Mouse (Mus musculus) hindbrain, embryonic 12.5 days (tissue): ENCODE measurements around the gene M1ap. TPM values are rescaled to one million over a fixed set of nuclear protein-coding genes. Genes with fewer than 3 reads are reported as not detected.

Experiments used
- ATAC-seq: fragments of 200-750 bp; cut with Nextera tagmentation; 2 replicates; pipeline ENCODE4 v1.8.0; 2017; ENCODE audit warnings: moderate TSS enrichment; ENCODE audit not compliant: low FRiP score
- H3K27ac ChIP-seq: fragments of 300-500 bp; sonication (generic); 2 replicates; pipeline ENCODE4 v1.5.1; 2016; ENCODE audit warnings: mild to moderate bottlenecking
- H3K27me3 ChIP-seq: fragments of 300-500 bp; sonication (generic); 2 replicates; pipeline ENCODE4 v1.6.1; 2016; ENCODE audit warnings: mild to moderate bottlenecking
- H3K36me3 ChIP-seq: fragments of 300-500 bp; sonication (generic); 2 replicates; pipeline ENCODE4 v1.6.1; 2016; ENCODE audit warnings: mild to moderate bottlenecking
- H3K4me1 ChIP-seq: fragments of 300-500 bp; sonication (generic); 2 replicates; pipeline ENCODE4 v1.6.1; 2016
- H3K4me2 ChIP-seq: fragments of 300-500 bp; sonication (generic); replicated peaks from 2 replicates; pipeline ENCODE4 v1.6.1; 2016; ENCODE audit warnings: mild to moderate bottlenecking
- H3K4me3 ChIP-seq: fragments of 300-500 bp; sonication (generic); 2 replicates; pipeline ENCODE4 v1.5.1; 2016; ENCODE audit warnings: mild to moderate bottlenecking
- H3K9ac ChIP-seq: fragments of 300-500 bp; sonication (generic); 2 replicates; pipeline ENCODE4 v1.6.1; 2016; ENCODE audit warnings: mild to moderate bottlenecking, moderate library complexity
- H3K9me3 ChIP-seq: fragments of 300-500 bp; sonication (generic); replicated peaks from 2 replicates; pipeline ENCODE4 v1.6.1; 2016; ENCODE audit warnings: mild to moderate bottlenecking
- whole genome bisulfite sequencing: fragments of 180-500 bp; shearing (Covaris S2); methylation state at CpG from one replicate; pipeline ENCODE4 v1.1.7; 2016; 5-methylcytosine and 5-hydroxymethylcytosine counted together
- polyA plus RNA-seq: library from polyadenylated mRNA; unstranded; fragments of >200 nt; fragmentation: Nextera tagmentation; extraction: Ambion mirVana; gene quantifications from 2 replicates; pipeline ENCODE4 v1.2.1, GENCODE M21; 2016

Gene M1ap
- polyA plus RNA-seq, 1 experiment from 2014 or later: 1.1 TPM

GRCm38 (mm10) chr6:82917076-82917777 is 29.5 kb upstream of the M1ap start:
- Histone ChIP-seq H3K4me2 (no peak overlapping the region), H3K36me3 (peaks cover 3% of the 10 kb centered on the region; the same call in 1 of the 2 replicates), H3K27ac (no peak overlapping the region), H3K9ac (no peak overlapping the region), H3K27me3 (no peaks in the 10 kb centered on the region), H3K4me3 (no peak overlapping the region), H3K4me1 (no peaks in the 10 kb centered on the region), H3K9me3 (no peaks in the 10 kb centered on the region)
- 69% methylated on average over 26 of the region's 26 CpGs for WGBS
- ATAC-seq: peak; percentile 63

GRCm38 (mm10) chr6:82917778-82918129 is 28.9 kb upstream of the M1ap start:
- Histone ChIP-seq H3K4me2 (no peak overlapping the region), H3K4me1 (no peaks in the 10 kb centered on the region), H3K4me3 (no peak overlapping the region), H3K9ac (no peak overlapping the region), H3K27ac (no peak overlapping the region), H3K27me3 (no peaks in the 10 kb centered on the region), H3K9me3 (no peaks in the 10 kb centered on the region), H3K36me3 (peaks cover 3% of the 10 kb centered on the region; the same call in 1 of the 2 replicates)
- WGBS: 21% methylated on average over 8 of the region's 8 CpGs
- ATAC-seq: peak; percentile 36; the same call in 1 of the 2 replicates

- Histone ChIP-seq H3K9ac (no peak overlapping the region), H3K9me3 (no peaks in the 10 kb centered on the region), H3K27me3 (no peaks in the 10 kb centered on the region), H3K4me2 (no peak overlapping the region), H3K4me3 (no peak overlapping the region), H3K36me3 (peaks cover 3% of the 10 kb centered on the region; the same call in 1 of the 2 replicates), H3K4me1 (no peaks in the 10 kb centered on the region), H3K27ac (no peak overlapping the region)
- no peak for ATAC-seq
- WGBS: 85% methylated on average over 14 of the region's 14 CpGs
These were observed 28.3 kb upstream of the M1ap start for GRCm38 (mm10) chr6:82918371-82918770.

- Histone ChIP-seq H3K9me3 (no peaks in the 10 kb centered on the region), H3K9ac (no peak overlapping the region), H3K4me2 (no peak overlapping the region), H3K4me3 (no peak overlapping the region), H3K4me1 (no peaks in the 10 kb centered on the region), H3K27ac (no peak overlapping the region), H3K36me3 (peaks cover 10% of the 10 kb centered on the region), H3K27me3 (no peaks in the 10 kb centered on the region)
- 61% methylated on average over 8 of the region's 8 CpGs for WGBS
- ATAC-seq: no peak
These were observed 27.2 kb upstream of the M1ap start for GRCm38 (mm10) chr6:82919520-82919919.

- Histone ChIP-seq H3K4me3 (no peak overlapping the region), H3K9ac (no peak overlapping the region), H3K27ac (no peak overlapping the region), H3K4me1 (no peaks in the 10 kb centered on the region), H3K9me3 (no peaks in the 10 kb centered on the region), H3K36me3 (peaks cover 10% of the 10 kb centered on the region), H3K4me2 (no peak overlapping the region), H3K27me3 (no peaks in the 10 kb centered on the region)
- no peak for ATAC-seq
- WGBS: 77% methylated on average over 9 of the region's 9 CpGs
These were observed 25.1 kb upstream of the M1ap start for GRCm38 (mm10) chr6:82921426-82922224.

GRCm38 (mm10) chr6:82925005-82925404 is 21.7 kb upstream of the M1ap start:
- 66% methylated on average over 3 of the region's 3 CpGs for WGBS
- no peak for ATAC-seq

GRCm38 (mm10) chr6:82926106-82926505 is 20.6 kb upstream of the M1ap start:
- no peaks in the 10 kb centered on the region for H3K4me1 ChIP-seq
- ATAC-seq: no peak
- no peak overlapping the region for H3K4me3 ChIP-seq
- H3K9me3 ChIP-seq: no peaks in the 10 kb centered on the region
- no peak overlapping the region for H3K4me2 ChIP-seq
- H3K27me3 ChIP-seq: no peaks in the 10 kb centered on the region
- no peak overlapping the region for H3K9ac ChIP-seq
- peaks cover 7% of the 10 kb centered on the region for H3K36me3 ChIP-seq
- no peak overlapping the region for H3K27ac ChIP-seq
- WGBS: 87% methylated on average over 10 of the region's 10 CpGs

More at GRCm38 (mm10) chr6:82925005-82925404, 21.7 kb upstream of the M1ap start:
- Histone ChIP-seq H3K27ac (no peak overlapping the region), H3K9me3 (no peaks in the 10 kb centered on the region), H3K4me1 (no peaks in the 10 kb centered on the region), H3K27me3 (no peaks in the 10 kb centered on the region), H3K4me2 (no peak overlapping the region), H3K9ac (no peak overlapping the region), H3K36me3 (peaks cover 7% of the 10 kb centered on the region), H3K4me3 (no peak overlapping the region)

- H3K27ac ChIP-seq: no peak overlapping the region
- H3K9me3 ChIP-seq: no peaks in the 10 kb centered on the region
These were observed 20.2 kb upstream of the M1ap start for GRCm38 (mm10) chr6:82926528-82926927.

GRCm38 (mm10) chr6:82927617-82928016 is 19.1 kb upstream of the M1ap start:
- H3K9me3 ChIP-seq: no peaks in the 10 kb centered on the region
- H3K4me1 ChIP-seq: no peaks in the 10 kb centered on the region
- no peak overlapping the region for H3K4me3 ChIP-seq
- ATAC-seq: no peak
- peaks cover 7% of the 10 kb centered on the region for H3K36me3 ChIP-seq
- no peak overlapping the region for H3K9ac ChIP-seq
- no peak overlapping the region for H3K27ac ChIP-seq
- H3K27me3 ChIP-seq: no peaks in the 10 kb centered on the region
- 80% methylated on average over 5 of the region's 5 CpGs for WGBS
- no peak overlapping the region for H3K4me2 ChIP-seq

More at GRCm38 (mm10) chr6:82926528-82926927, 20.2 kb upstream of the M1ap start:
- Histone ChIP-seq H3K4me3 (no peak overlapping the region), H3K9ac (no peak overlapping the region), H3K4me1 (no peaks in the 10 kb centered on the region), H3K36me3 (peaks cover 7% of the 10 kb centered on the region), H3K27me3 (no peaks in the 10 kb centered on the region), H3K4me2 (no peak overlapping the region)
- no peak for ATAC-seq
- WGBS: 85% methylated on average over 7 of the region's 7 CpGs

GRCm38 (mm10) chr6:82934616-82935230 is 12.0 kb upstream of the M1ap start:
- H3K9me3 ChIP-seq: no peaks in the 10 kb centered on the region
- peaks cover 11% of the 10 kb centered on the region for H3K27me3 ChIP-seq
- 0 out of 2 replicates have a peak, but pooled peaks cover 3% of the 10 kb centered on the region for H3K36me3 ChIP-seq
- H3K4me1 ChIP-seq: peaks cover 8% of the 10 kb centered on the region; the same call in 1 of the 2 replicates
- 87% methylated on average over 3 of the region's 3 CpGs for WGBS
- H3K4me3 ChIP-seq: no peak overlapping the region
- no peak overlapping the region for H3K9ac ChIP-seq
- H3K4me2 ChIP-seq: no peak overlapping the region
- no peak for ATAC-seq
- H3K27ac ChIP-seq: no peak overlapping the region

GRCm38 (mm10) chr6:82939167-82939912 is 7.4 kb upstream of the M1ap start, which contains the start of gene Sema4f:
Gene Sema4f (minus strand): TSS chr6:82939769.
- peaks cover 13% of the 10 kb centered on the region for H3K27me3 ChIP-seq
- H3K9me3 ChIP-seq: no peaks in the 10 kb centered on the region
- no peak within 1 kb of the TSS for H3K27ac ChIP-seq
- H3K4me1 ChIP-seq: peaks cover 8% of the 10 kb centered on the region; the same call in 1 of the 2 replicates
- peak within 1 kb of the TSS; percentile 66 for H3K4me3 ChIP-seq
- peak within 1 kb of the TSS; percentile 82 for H3K9ac ChIP-seq
- H3K4me2 ChIP-seq: peak within 1 kb of the TSS; percentile 82
- H3K36me3 ChIP-seq: 0 out of 2 replicates have a peak, but pooled peaks cover 3% of the 10 kb centered on the region
- ATAC-seq: peak; percentile 99
- WGBS: 1% methylated on average over 43 of the region's 44 CpGs
